Mouse (Mus musculus) limb, embryonic 12.5 days (tissue): ENCODE data around the gene Rps28. TPM values are rescaled to one million over a fixed set of nuclear protein-coding genes. Genes with fewer than 3 reads are reported as not detected.

ENCODE experiments used
- ATAC-seq: fragments of 200-750 bp; cut with Nextera tagmentation; 2 replicates; pipeline ENCODE4 v1.8.0; 2017; ENCODE audit warnings: low read depth, moderate TSS enrichment; ENCODE audit not compliant: insufficient number of reproducible peaks, insufficient read depth, low FRiP score, low TSS enrichment
- H3K27ac ChIP-seq: fragments of 300-500 bp; sonication (generic); 2 replicates; pipeline ENCODE4 v1.5.1; 2016; ENCODE audit warnings: mild to moderate bottlenecking, moderate library complexity
- H3K27me3 ChIP-seq: fragments of 300-500 bp; sonication (generic); 2 replicates; pipeline ENCODE4 v1.6.1; 2016; ENCODE audit warnings: mild to moderate bottlenecking, moderate library complexity
- H3K36me3 ChIP-seq: fragments of 300-500 bp; sonication (generic); 2 replicates; pipeline ENCODE4 v1.6.1; 2016; ENCODE audit warnings: mild to moderate bottlenecking, moderate library complexity
- H3K4me1 ChIP-seq: fragments of 300-500 bp; sonication (generic); replicated peaks from 2 replicates; pipeline ENCODE4 v1.6.1; 2016
- H3K4me2 ChIP-seq: fragments of 300-500 bp; sonication (generic); 2 replicates; pipeline ENCODE4 v1.6.1; 2016; ENCODE audit warnings: mild to moderate bottlenecking, moderate library complexity
- H3K4me3 ChIP-seq: fragments of 300-500 bp; sonication (generic); replicated peaks from 2 replicates; pipeline ENCODE4 v1.5.1; 2016; ENCODE audit warnings: mild to moderate bottlenecking
- H3K9ac ChIP-seq: fragments of 300-500 bp; sonication (generic); replicated peaks from 2 replicates; pipeline ENCODE4 v1.6.1; 2016; ENCODE audit warnings: mild to moderate bottlenecking, moderate library complexity
- H3K9me3 ChIP-seq: fragments of 300-500 bp; sonication (generic); 2 replicates; pipeline ENCODE4 v1.6.1; 2016; ENCODE audit warnings: mild to moderate bottlenecking, moderate library complexity
- WGBS: fragments of 180-500 bp; shearing (Covaris S2); methylation state at CpG from one replicate; pipeline ENCODE4 v1.1.7; 2016; 5-methylcytosine and 5-hydroxymethylcytosine counted together
- polyA plus RNA-seq: library from polyadenylated mRNA; unstranded; fragments of >200 nt; fragmentation: Nextera tagmentation; extraction: Ambion mirVana; gene quantifications from 2 replicates; pipeline ENCODE4 v1.2.1, GENCODE M21; 2016

The Rps28 gene
- polyA plus RNA-seq, 1 experiment from 2014 or later = 1,020 TPM

DNA sequence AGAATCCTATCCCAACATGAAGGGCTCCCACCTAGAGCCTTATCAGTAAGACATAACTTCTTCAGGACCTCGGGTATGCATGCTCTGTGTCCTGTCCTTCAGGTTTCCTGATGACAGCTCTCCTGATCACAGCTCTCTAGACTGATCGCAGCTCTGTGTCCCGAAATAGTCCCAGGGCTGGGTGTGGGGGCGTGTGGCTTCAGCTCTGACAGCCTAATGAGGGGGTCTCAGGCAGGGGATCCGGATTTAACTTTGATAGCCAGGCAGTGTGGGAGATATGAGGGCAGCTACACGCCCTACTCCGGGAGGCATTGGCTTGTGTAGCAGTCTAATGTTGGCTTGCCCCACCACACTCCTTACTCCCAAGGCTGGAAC lies 13.2 kb downstream of the Rps28 start:
- WGBS = 31% methylated on average over 7 of the region's 7 CpGs
- Histone ChIP-seq H3K4me3 (peak overlapping the region; percentile 56), H3K27me3 (peaks cover 6% of the 10 kb centered on the region), H3K4me2 (peak overlapping the region; percentile 83), H3K27ac (no peak overlapping the region), H3K36me3 (no peaks in the 10 kb centered on the region), H3K9ac (peak overlapping the region; percentile 55), H3K4me1 (peaks cover 6% of the 10 kb centered on the region), H3K9me3 (no peaks in the 10 kb centered on the region)
- no peak for ATAC-seq

DNA sequence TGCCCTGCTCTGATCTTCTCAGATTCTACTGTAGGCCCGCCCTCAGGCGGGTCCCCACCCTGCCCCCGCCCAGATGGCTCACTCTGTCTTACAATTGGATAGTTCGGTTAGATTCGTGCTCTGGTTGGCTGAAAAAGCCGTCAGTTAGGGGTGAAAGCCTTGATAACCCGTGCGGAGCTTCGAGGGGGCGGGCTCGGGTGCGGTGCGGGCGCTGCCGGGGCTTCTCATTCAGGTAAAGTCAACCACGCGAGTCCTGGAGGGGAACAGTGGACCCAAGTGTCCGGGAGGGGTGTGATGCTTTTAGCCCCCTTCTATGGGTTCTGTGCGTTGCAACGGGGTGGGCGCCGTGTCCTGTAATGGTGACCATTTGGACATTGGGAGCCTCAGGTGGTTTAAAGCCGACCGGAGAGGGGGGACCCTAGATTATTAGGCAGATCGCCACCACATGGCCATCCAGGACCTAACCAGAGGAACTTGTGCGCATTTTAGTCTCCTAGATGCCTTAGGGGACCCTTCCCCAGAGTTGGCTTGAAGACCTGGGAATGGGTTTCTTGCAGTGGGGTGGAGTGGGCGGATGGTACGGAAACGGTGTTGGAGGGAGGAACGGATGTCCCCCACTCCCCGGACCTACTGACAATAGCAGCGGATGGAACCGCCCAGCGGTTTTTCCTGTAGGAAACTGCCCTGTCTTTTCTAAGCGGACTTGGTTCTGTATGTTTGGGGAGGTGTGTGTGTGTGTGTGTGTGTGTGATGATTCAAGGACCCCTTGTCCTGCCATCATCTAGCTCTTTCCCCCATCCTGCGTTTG lies 13.8 kb downstream of the Rps28 start, which contains the start of gene Kank3:
Gene Kank3 (plus strand): TSS at position 186 of the 808 bp plus-strand sequence.
- no peaks in the 10 kb centered on the region for H3K36me3 ChIP-seq
- H3K9ac ChIP-seq = peak within 1 kb of the TSS; percentile 55
- H3K4me3 ChIP-seq = peak within 1 kb of the TSS; percentile 56
- peak; percentile 97 for ATAC-seq
- peak within 1 kb of the TSS; percentile 83 for H3K4me2 ChIP-seq
- 2% methylated on average over 36 of the region's 36 CpGs for WGBS
- H3K27ac ChIP-seq = no peak within 1 kb of the TSS
- no peaks in the 10 kb centered on the region for H3K9me3 ChIP-seq
- H3K27me3 ChIP-seq = peaks cover 6% of the 10 kb centered on the region
- H3K4me1 ChIP-seq = peaks cover 6% of the 10 kb centered on the region

DNA sequence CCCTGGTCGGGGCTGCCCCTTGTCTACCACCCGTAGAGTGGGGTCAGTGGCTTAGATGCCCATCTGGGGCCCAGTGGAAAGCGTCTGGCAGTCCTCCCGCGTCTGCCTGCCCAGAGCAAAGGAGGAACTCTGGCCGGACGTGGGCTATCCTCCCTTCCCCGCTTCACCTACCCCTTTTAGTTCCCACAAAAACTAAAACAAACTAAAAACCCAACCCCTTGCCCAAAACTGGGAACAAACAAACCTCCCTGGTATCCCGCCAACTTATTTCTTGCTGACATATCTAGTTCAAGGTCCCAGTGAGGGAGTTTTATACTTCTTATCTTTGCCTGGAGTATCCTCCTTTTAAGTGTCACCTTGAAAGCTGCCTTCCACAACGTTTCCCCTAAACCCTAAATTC lies 16.2 kb downstream of the Rps28 start:
- Histone ChIP-seq H3K27me3 (peaks cover 6% of the 10 kb centered on the region), H3K4me1 (peaks cover 6% of the 10 kb centered on the region), H3K4me3 (no peak overlapping the region), H3K9ac (no peak overlapping the region), H3K4me2 (no peak overlapping the region), H3K9me3 (no peaks in the 10 kb centered on the region), H3K27ac (no peak overlapping the region), H3K36me3 (no peaks in the 10 kb centered on the region)
- WGBS = 38% methylated on average over 10 of the region's 10 CpGs
- no peak for ATAC-seq

DNA sequence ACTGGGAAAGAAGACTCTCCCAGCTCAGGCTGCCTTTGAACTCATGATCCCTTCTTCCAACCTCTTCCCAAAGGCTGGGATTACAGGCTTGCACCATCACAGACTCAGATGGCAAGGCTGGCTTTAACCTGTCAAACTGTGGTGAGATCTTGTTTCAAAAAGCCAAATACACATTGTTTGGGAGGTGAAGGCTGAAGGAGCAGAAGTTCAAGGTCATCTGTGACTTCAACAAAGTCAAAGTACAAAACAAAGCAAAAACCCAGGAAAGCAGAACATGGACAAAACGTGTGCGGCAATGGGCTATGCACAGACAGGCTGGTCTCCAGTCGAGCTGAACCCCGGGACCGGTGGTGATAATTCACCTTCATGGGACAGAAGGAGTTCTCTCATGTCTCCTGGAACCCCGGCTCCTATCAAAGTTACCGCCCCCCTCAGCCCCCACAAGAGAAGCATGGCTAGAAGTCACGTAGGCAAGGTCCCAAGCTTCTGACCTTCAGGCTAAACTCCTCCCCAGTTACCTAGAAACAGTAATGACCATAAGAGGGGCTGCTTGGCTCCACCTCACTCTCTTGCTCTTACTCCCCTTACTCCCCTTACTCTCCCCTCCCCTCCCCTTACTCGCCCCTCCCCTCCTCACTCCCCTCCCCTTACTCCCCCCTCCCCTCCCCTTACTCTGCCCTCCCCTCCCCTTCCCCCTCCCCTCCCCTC lies 17.0 kb downstream of the Rps28 start:
- no peak overlapping the region for H3K9ac ChIP-seq
- peaks cover 6% of the 10 kb centered on the region for H3K4me1 ChIP-seq
- ATAC-seq = no peak
- no peaks in the 10 kb centered on the region for H3K9me3 ChIP-seq
- no peak overlapping the region for H3K27ac ChIP-seq
- H3K4me3 ChIP-seq = no peak overlapping the region
- no peak overlapping the region for H3K4me2 ChIP-seq
- WGBS = 57% methylated on average over 8 of the region's 9 CpGs
- no peaks in the 10 kb centered on the region for H3K36me3 ChIP-seq
- H3K27me3 ChIP-seq = peaks cover 6% of the 10 kb centered on the region

DNA sequence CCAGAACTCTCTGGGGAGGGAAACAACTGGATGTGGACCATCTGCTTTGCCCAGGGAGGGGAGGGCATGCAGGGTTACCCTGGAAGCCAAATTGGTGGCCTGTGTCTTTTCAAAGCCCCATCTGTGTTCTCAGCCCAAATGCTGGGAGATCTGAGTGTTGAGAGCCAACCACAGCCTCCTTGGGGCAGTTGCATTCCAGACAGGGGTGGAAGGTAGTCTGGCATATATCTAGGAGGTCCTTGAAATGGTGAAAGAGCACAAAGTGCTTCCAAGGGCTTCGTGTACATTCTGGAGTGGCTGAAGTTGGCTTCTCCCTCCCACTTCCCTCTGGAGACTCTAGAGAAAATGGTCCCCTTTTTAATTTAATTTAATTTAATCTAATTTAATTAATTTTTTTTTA lies 19.6 kb downstream of the Rps28 start:
- 79% methylated on average over 1 of the region's 1 CpGs for WGBS
- no peaks in the 10 kb centered on the region for H3K4me1 ChIP-seq
- H3K36me3 ChIP-seq = no peaks in the 10 kb centered on the region
- H3K27ac ChIP-seq = no peak overlapping the region
- ATAC-seq = no peak
- no peak overlapping the region for H3K4me3 ChIP-seq
- no peaks in the 10 kb centered on the region for H3K27me3 ChIP-seq
- H3K4me2 ChIP-seq = no peak overlapping the region
- H3K9ac ChIP-seq = no peak overlapping the region
- no peaks in the 10 kb centered on the region for H3K9me3 ChIP-seq

DNA sequence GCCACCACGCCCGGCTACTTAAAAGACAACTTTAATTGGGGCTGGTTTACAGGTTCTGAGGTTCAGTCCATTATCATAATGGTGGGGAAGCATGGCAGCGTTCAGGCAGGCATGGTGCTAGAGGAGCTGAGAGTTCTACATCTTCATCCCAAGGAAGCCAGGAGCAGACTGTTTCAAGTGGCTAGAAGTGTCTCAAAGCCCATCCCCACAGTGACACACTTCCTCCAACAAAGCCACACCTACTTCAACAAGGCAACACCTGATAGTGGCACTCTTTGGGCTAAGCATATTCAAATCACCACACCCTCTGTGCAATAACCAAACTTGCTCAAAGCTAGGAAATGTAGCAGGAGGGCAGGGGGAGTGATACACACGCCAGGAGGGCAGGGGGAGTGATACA lies 20.2 kb downstream of the Rps28 start:
- no peak overlapping the region for H3K9ac ChIP-seq
- no peaks in the 10 kb centered on the region for H3K36me3 ChIP-seq
- H3K4me1 ChIP-seq = no peaks in the 10 kb centered on the region
- H3K4me3 ChIP-seq = no peak overlapping the region
- H3K27me3 ChIP-seq = no peaks in the 10 kb centered on the region
- no peaks in the 10 kb centered on the region for H3K9me3 ChIP-seq
- H3K4me2 ChIP-seq = no peak overlapping the region
- no peak for ATAC-seq
- WGBS = 53% methylated on average over 4 of the region's 4 CpGs
- H3K27ac ChIP-seq = no peak overlapping the region

DNA sequence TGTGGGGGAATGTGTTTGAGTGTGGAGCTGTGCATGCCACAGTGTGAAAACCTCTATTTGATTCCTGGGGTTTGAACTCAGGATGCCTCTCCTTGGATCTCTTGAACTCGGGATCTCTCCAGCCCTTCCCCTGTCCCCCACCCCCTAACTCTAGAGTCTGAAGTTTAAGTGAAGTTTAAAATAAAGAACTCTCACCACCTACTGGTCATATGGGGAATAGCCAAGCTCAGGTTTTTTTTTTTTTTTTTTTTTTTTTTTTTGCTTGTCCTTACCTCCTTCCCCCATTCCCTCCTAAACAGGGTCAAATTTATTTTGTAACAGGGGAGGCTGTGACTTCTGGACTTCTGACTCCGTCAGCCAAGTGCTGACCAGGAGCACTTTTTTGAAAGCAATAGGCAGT lies 22.1 kb downstream of the Rps28 start:
- no peak overlapping the region for H3K27ac ChIP-seq
- 5% methylated on average over 2 of the region's 2 CpGs for WGBS
- H3K4me1 ChIP-seq = no peaks in the 10 kb centered on the region
- no peaks in the 10 kb centered on the region for H3K27me3 ChIP-seq
- H3K9ac ChIP-seq = no peak overlapping the region
- H3K36me3 ChIP-seq = no peaks in the 10 kb centered on the region
- no peaks in the 10 kb centered on the region for H3K9me3 ChIP-seq
- H3K4me3 ChIP-seq = no peak overlapping the region
- H3K4me2 ChIP-seq = no peak overlapping the region
- ATAC-seq = no peak

DNA sequence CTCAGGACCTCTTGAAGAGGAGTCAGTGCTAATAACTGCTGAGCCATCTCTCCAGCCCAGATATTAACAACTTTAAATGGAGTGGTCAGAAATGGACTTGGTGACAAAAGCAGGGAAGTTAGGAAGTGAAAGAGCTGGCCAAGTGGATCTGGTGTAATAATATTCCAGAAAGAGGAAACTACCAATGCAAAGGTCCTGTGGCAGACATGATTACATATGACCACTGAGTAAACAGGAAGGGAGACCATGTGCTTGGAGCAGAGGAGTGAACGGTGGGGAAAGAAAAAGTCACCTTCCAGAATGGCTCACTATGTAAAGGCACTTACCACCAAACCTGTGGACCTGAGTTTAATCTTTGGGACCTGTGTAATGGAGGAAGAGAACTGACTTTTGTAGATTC lies 25.1 kb downstream of the Rps28 start:
- ATAC-seq = no peak
- Histone ChIP-seq H3K9me3 (no peaks in the 10 kb centered on the region), H3K36me3 (no peaks in the 10 kb centered on the region), H3K9ac (no peak overlapping the region), H3K4me2 (no peak overlapping the region), H3K4me1 (no peaks in the 10 kb centered on the region), H3K27ac (no peak overlapping the region), H3K27me3 (no peaks in the 10 kb centered on the region), H3K4me3 (no peak overlapping the region)
- WGBS = 70% methylated on average over 1 of the region's 1 CpGs

DNA sequence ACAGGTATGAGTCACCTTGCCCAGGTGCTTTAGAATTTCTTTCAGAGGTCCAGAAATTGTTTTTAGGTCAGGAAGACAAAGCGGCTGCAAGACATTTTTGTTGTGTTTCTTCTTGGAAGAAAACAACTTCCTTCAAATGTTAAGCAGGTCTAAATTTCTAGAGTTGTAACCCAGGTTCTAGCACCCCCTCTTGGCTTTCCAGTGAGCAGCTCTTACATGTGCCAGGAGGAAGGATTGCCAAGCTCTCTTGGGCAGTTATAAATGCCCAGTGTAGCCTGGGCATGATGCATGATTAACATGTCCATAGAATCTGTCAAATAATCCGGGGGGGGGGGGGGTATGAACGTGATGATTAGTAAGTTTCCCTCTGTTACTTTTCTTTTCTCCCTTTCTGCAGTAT lies 26.1 kb downstream of the Rps28 start:
- H3K27me3 ChIP-seq = no peaks in the 10 kb centered on the region
- H3K9me3 ChIP-seq = no peaks in the 10 kb centered on the region
- WGBS = 55% methylated on average over 3 of the region's 3 CpGs
- H3K4me2 ChIP-seq = no peak overlapping the region
- no peaks in the 10 kb centered on the region for H3K4me1 ChIP-seq
- no peak overlapping the region for H3K4me3 ChIP-seq
- no peak overlapping the region for H3K9ac ChIP-seq
- no peak overlapping the region for H3K27ac ChIP-seq
- ATAC-seq = no peak
- H3K36me3 ChIP-seq = no peaks in the 10 kb centered on the region

DNA sequence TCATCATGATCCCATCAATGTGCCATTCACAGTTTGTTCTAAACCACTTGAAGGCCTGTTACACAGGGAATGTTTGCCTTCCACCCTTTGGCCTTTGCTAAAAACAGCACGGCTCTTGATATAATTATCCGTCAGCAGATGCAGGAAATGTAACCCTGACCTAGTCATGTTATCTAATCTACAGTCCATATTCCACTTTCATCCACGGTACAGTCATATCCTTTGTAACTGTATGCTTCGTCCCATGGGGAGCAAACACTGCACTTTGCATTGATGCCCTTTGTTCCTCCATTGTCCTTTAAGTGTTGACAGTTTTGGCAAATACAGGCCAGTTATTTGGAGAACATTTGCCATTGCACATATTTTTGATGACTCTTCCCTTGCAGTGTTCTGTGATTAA lies 35.6 kb downstream of the Rps28 start:
- H3K27ac ChIP-seq = no peak overlapping the region
- WGBS = 79% methylated on average over 4 of the region's 4 CpGs
- H3K4me1 ChIP-seq = no peaks in the 10 kb centered on the region
- no peak for ATAC-seq
- no peak overlapping the region for H3K4me3 ChIP-seq
- no peaks in the 10 kb centered on the region for H3K27me3 ChIP-seq
- no peak overlapping the region for H3K4me2 ChIP-seq
- no peaks in the 10 kb centered on the region for H3K9me3 ChIP-seq
- no peak overlapping the region for H3K9ac ChIP-seq
- no peaks in the 10 kb centered on the region for H3K36me3 ChIP-seq

DNA sequence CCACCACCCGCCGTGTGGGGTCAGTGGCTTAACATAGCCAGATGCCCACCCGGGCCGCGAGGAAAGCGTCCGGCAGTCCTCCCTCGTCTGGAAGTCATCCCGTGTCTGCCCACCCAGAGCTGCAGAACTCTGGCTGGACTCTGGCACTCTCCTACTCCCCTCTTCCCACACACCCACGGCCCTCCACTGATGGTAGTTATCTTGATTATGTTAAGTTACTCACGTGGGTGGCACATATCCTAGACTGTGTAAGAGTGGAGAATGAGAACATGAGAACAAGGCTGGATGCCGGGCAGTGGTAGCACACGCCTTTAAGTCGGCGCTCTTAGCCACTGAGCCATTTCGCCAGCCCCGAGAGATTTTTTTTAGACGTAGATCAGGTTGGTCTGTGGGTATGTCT lies 38.0 kb downstream of the Rps28 start:
- Histone ChIP-seq H3K4me3 (no peak overlapping the region), H3K9ac (no peak overlapping the region), H3K27me3 (no peaks in the 10 kb centered on the region), H3K27ac (no peak overlapping the region), H3K4me1 (peaks cover 17% of the 10 kb centered on the region), H3K4me2 (no peak overlapping the region), H3K36me3 (no peaks in the 10 kb centered on the region), H3K9me3 (no peaks in the 10 kb centered on the region)
- no peak for ATAC-seq
- WGBS = 85% methylated on average over 18 of the region's 18 CpGs
